Mouse (Mus musculus): ENCODE measurements around the gene Glra1.

- TF ChIP-seq CTCF (IDR thresholded peaks at IDR 0.05; ENCODE audit: low read depth, low read length), result no peak
- no peak for TF ChIP-seq POLR2A (IDR thresholded peaks at IDR 0.05; ENCODE audit: extremely low read depth, insufficient read depth, low read length)
Measured at GRCm38 (mm10) chr11:55485443-55485842, 122.6 kb downstream of the Glra1 start.
